Mouse (Mus musculus) embryo, embryonic 10.5 days (tissue): ENCODE measurements around the gene Spag9.

Experiments
- DNase-seq: peaks from one replicate; pipeline ENCODE4 v3.0.0-alpha.2; 2015; ENCODE audit warnings: low spot score

Spag9 gene

GRCm38 (mm10) chr11:93995720-93996305, at the start of gene Spag9:
Gene Spag9 (plus strand): TSS chr11:93996091.
- DNase-seq, result peak; percentile 96

- DNase-seq, result no peak
Observed at GRCm38 (mm10) chr11:93948887-93949567, 46.9 kb upstream of the Spag9 start.

- no peak for DNase-seq
Observed at GRCm38 (mm10) chr11:93950045-93950444, 45.8 kb upstream of the Spag9 start.

- DNase-seq, result no peak
Observed at GRCm38 (mm10) chr11:93952376-93952775, 43.5 kb upstream of the Spag9 start.

GRCm38 (mm10) chr11:93954738-93955255, 41.1 kb upstream of the Spag9 start:
- DNase-seq, result no peak

GRCm38 (mm10) chr11:93955256-93956150, 40.4 kb upstream of the Spag9 start:
- DNase-seq, result peak; percentile 97

GRCm38 (mm10) chr11:93956159-93956558, 39.7 kb upstream of the Spag9 start, which contains the start of gene Nme2:
Gene Nme2 (minus strand): TSS chr11:93956259.
- no peak for DNase-seq

GRCm38 (mm10) chr11:93957031-93957555, 38.8 kb upstream of the Spag9 start:
- DNase-seq, result no peak

GRCm38 (mm10) chr11:93957746-93958145, 38.1 kb upstream of the Spag9 start:
- DNase-seq, result no peak

- DNase-seq, result no peak
Observed at GRCm38 (mm10) chr11:93961482-93961881, 34.4 kb upstream of the Spag9 start.

- DNase-seq, result no peak
Observed at GRCm38 (mm10) chr11:93963013-93963412, 32.9 kb upstream of the Spag9 start.

- DNase-seq, result no peak
Observed at GRCm38 (mm10) chr11:93965391-93965790, 30.5 kb upstream of the Spag9 start.

GRCm38 (mm10) chr11:93967381-93967780, 28.5 kb upstream of the Spag9 start:
- peak; percentile 39 for DNase-seq

GRCm38 (mm10) chr11:93968005-93968847, 27.7 kb upstream of the Spag9 start, which contains the start of the genes Gm20390 and Nme1:
Gene Gm20390 (minus strand): TSS chr11:93968293.
Gene Nme1 (minus strand): TSS chr11:93968521.
- DNase-seq, result peak; percentile 100

GRCm38 (mm10) chr11:93968848-93969128, 27.1 kb upstream of the Spag9 start:
- no peak for DNase-seq

- DNase-seq, result no peak
Observed at GRCm38 (mm10) chr11:93969171-93969570, 26.7 kb upstream of the Spag9 start.

- no peak for DNase-seq
Observed at GRCm38 (mm10) chr11:93969799-93970198, 26.1 kb upstream of the Spag9 start.

- DNase-seq, result no peak
Observed at GRCm38 (mm10) chr11:93972951-93973350, 22.9 kb upstream of the Spag9 start.

- peak; percentile 33 for DNase-seq
Observed at GRCm38 (mm10) chr11:93979502-93980049, 16.3 kb upstream of the Spag9 start.

- no peak for DNase-seq
Observed at GRCm38 (mm10) chr11:93984619-93985018, 11.3 kb upstream of the Spag9 start.

- DNase-seq, result no peak
Observed at GRCm38 (mm10) chr11:93985265-93985664, 10.6 kb upstream of the Spag9 start.
